Mouse (Mus musculus): Measurements from ENCODE around the gene Lect2.

DNA sequence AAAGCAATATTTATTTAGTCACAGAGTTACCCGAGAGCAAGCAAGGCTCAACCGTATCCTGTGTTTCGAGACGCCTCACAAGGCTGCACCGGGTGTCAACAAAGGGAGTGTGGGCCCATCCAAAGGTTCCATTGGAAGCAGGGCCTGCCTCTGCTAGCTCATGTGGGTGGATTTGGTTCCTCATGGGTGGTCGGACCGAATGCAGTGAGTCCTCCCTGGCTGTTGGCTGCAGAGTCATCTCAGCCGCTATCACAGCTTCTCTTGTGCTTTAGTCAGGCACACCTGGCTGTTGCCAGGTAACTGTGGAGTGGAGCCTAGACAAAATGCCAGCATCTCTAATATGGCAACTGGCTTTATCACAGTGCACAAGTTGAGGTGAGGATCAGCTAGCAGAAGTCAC lies 47.7 kb downstream of the Lect2 start:
- TF ChIP-seq CTCF (IDR thresholded peaks at IDR 0.05; ENCODE audit: low read depth, low read length) (no peak), POLR2A (IDR thresholded peaks at IDR 0.05; ENCODE audit: borderline replicate concordance, low read depth, low read length) (no peak)

Data from bone marrow macrophage, adult 2 months (primary cell).